Mouse (Mus musculus) cerebellum, adult 11 months (tissue): ENCODE measurements around the gene 1700049E17Rik1.
"Not testable (repeated sequence)": the region's sequence is repeated elsewhere in the genome, so short reads cannot be mapped to it uniquely, and the experiment has no call there.

Experiments
- DNase-seq: peaks from one replicate; pipeline ENCODE4 v3.0.0; 2022

1700049E17Rik1 gene

DNA sequence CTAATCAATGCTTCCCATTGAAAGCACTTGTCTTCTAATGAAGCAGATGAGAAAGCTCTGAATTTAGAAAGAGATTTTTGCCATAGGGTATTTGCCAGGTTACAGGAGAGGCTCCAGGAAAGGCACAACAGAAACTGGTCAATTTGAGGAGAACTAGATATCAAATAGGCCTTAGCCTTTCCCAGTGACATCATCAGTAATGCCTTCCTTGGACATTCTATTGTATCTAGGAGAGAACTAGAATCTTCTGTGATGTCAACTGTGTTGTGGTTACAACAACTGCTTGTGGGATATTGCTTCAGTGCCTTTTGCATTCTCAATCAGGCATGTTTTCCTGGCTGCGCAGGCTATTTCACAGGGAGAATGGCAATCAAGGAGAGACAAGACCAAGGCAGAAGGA is at the start of gene 1700049E17Rik1:
1700049E17Rik1 (plus strand) TSS at position 301 of the 400 bp plus-strand sequence.
- DNase-seq = not testable (repeated sequence)

DNA sequence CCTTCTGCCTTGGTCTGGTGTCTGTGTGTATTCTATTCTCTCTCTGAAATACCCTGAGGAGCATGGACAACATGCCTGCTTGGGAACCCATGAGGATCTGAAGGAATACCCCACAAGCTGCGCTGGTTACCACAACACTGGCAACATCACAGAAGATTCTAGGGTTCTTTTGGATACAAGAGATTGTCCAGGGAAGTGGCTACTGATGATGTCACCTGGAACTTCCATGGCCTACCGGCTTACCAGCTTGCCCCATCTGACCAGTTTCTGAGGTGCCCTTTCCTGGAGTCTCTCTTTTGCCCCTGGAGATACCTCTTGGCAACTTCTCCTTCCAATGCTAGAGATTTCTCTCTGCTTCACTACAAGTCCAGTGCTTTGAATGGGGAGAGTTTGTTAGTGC is 17.6 kb upstream of the 1700049E17Rik1 start, which contains the start of gene Gm7980:
Gm7980 (minus strand) TSS at position 101 of the 400 bp plus-strand sequence.
- not testable (repeated sequence) for DNase-seq

DNA sequence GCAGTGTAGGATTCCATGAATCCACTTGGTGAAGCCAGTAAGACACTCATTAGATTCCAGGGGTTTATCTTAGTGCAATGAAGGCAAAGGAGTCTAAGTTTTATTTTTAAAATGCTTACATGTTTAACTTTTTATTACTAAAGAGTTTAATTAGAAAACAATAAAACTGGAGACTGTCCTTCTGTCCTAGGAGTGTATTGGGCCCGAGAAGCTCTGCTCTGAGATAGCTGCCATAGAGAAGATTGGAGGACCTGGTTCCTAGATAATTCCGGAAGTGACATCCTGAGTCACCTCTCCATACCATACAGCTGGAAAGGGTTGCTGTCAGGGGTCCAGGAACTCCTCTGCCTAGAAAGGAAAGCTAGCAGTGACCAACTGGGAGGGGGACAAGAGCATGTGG is 18.9 kb downstream of the 1700049E17Rik1 start, which contains the start of gene 1700024B05Rik:
1700024B05Rik (plus strand) TSS at position 301 of the 400 bp plus-strand sequence.
- not testable (repeated sequence) for DNase-seq

- DNase-seq = not testable (repeated sequence)
These were observed 39.3 kb downstream of the 1700049E17Rik1 start for GRCm38 (mm10) chr14:41964095-41964494.

DNA sequence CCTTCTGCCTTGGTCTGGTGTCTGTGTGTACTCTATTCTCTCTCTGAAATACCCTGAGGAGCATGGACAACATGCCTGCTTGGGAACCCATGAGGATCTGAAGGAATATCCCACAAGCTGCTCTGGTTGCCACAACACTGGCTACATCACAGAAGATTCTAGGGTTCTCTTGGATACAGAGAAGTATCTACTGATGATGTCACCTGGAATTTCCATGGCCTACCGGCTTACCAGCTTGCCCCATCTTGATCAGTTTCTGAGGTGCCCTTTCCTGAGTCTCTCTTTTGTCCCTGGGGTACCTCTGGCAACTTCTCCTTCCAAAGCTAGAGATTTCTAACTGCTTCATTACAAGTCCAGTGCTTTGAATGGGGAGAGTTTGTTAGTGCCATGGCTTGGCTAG is 43.1 kb downstream of the 1700049E17Rik1 start, which contains the start of gene Gm6401:
Gm6401 (minus strand) TSS at position 101 of the 400 bp plus-strand sequence.
- DNase-seq = not testable (repeated sequence)

- DNase-seq = not testable (repeated sequence)
These were observed 43.8 kb downstream of the 1700049E17Rik1 start for GRCm38 (mm10) chr14:41968596-41968995.
